Mouse (Mus musculus) small intestine, adult 2 months (tissue): ENCODE data around the gene Srp14. TPM values are rescaled to one million over a fixed set of nuclear protein-coding genes. Genes with fewer than 3 reads are reported as not detected.

Experiments
- H3K27ac ChIP-seq: fragments of 200-500 bp; 2 replicates; pipeline ENCODE4 v1.5.1; 2012; ENCODE audit warnings: low read depth, low read length, control low read depth, inconsistent platforms; ENCODE audit not compliant: insufficient read depth
- H3K27me3 ChIP-seq: fragments of 200-500 bp; 2 replicates; pipeline ENCODE4 v1.6.1; 2012; ENCODE audit warnings: mild to moderate bottlenecking, moderate library complexity, low read length, inconsistent platforms; ENCODE audit not compliant: control insufficient read depth, insufficient read depth
- H3K36me3 ChIP-seq: fragments of 200-500 bp; 2 replicates; pipeline ENCODE4 v1.6.1; 2012; ENCODE audit warnings: mild to moderate bottlenecking, low read length, control low read depth, inconsistent platforms; ENCODE audit not compliant: control insufficient read depth, insufficient read depth
- H3K4me1 ChIP-seq: fragments of 200-500 bp; 2 replicates; pipeline ENCODE4 v1.6.1; 2012; ENCODE audit warnings: low read length, inconsistent platforms, mixed read lengths; ENCODE audit not compliant: control insufficient read depth, insufficient read depth, insufficient read length
- H3K4me3 ChIP-seq: fragments of 200-500 bp; 2 replicates; pipeline ENCODE4 v1.5.1; 2012; ENCODE audit warnings: low read depth, mild to moderate bottlenecking, control low read depth, inconsistent platforms, low read length, moderate library complexity
- CTCF ChIP-seq: fragments of 200-500 bp; IDR thresholded peaks from 2 replicates; pipeline ENCODE4 v1.5.1; 2012; ENCODE audit warnings: low read depth, mild to moderate bottlenecking, control low read depth, inconsistent platforms, low read length, moderate library complexity, mixed read lengths; ENCODE audit not compliant: insufficient replicate concordance, insufficient read length; ENCODE audit errors: extremely low read depth
- POLR2A ChIP-seq: fragments of 200-500 bp; IDR thresholded peaks from 2 replicates; pipeline ENCODE4 v1.6.1; 2012; ENCODE audit warnings: low read depth, mild to moderate bottlenecking, control low read depth, inconsistent platforms, low read length, moderate library complexity
- WGBS: fragments of 180-500 bp; shearing (Covaris S2); methylation state at CpG from one replicate; pipeline ENCODE4 v1.1.7; 2018; 5-methylcytosine and 5-hydroxymethylcytosine counted together
- polyA plus RNA-seq: library from polyadenylated mRNA; depleted of rRNA; stranded (reverse); fragments of >200 nt; gene quantifications from 2 replicates; pipeline ENCODE4 v1.2.3, GENCODE M21; 2012

Srp14 gene
- polyA plus RNA-seq, 1 experiment, result 16.3 TPM

DNA sequence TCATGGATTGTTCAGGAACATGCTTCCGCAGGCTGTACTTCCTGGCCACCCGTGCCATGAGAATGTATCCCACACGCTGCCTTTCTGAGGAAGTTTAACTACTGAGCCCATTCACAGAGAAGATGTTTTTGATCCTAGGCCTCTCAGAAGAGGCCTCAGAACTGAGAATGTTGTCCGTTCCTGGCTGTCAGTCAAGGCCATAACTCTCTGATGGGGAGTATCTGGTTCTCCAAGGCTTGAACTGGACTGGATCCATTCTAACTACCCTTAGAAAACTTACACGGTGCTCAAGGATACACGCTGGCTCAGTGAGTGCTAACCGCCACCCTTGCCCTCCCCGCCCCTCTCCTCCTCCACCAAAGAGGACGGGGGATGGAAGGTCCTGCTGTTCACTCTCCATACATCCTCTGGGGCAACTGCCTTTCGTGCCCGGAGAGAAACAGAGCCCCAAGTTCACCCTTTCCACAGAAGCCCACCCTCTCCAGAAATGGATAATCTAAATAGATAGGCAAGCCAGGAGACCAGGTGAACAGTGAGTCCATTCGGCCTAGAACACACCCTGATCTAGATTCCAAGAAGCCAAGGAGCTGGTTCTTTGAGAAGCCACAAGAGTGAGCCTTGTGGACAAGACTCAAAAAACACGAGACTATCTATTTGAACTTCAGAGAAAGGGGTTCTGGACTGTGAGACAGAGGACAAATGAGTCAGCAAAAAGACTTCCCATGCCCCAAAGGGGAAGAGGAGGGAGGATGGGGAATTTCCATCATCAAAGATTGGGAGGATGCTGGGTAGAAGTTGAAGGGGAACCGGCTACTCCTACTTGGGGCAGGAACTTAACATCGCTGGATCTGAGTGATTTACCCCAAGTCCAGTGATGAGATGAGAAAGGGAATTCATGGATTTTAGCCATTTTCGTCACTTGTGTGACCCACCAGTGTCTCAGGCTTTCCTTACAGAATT is 33.2 kb upstream of the Srp14 start:
- 75% methylated on average over 16 of the region's 16 CpGs for WGBS
- no peak overlapping the region for H3K4me3 ChIP-seq
- H3K4me1 ChIP-seq, result peaks cover 14% of the 10 kb centered on the region
- H3K36me3 ChIP-seq, result no peaks in the 10 kb centered on the region
- H3K27me3 ChIP-seq, result no peaks in the 10 kb centered on the region
- TF ChIP-seq CTCF (no peak), POLR2A (no peak)
- H3K27ac ChIP-seq, result no peak overlapping the region

DNA sequence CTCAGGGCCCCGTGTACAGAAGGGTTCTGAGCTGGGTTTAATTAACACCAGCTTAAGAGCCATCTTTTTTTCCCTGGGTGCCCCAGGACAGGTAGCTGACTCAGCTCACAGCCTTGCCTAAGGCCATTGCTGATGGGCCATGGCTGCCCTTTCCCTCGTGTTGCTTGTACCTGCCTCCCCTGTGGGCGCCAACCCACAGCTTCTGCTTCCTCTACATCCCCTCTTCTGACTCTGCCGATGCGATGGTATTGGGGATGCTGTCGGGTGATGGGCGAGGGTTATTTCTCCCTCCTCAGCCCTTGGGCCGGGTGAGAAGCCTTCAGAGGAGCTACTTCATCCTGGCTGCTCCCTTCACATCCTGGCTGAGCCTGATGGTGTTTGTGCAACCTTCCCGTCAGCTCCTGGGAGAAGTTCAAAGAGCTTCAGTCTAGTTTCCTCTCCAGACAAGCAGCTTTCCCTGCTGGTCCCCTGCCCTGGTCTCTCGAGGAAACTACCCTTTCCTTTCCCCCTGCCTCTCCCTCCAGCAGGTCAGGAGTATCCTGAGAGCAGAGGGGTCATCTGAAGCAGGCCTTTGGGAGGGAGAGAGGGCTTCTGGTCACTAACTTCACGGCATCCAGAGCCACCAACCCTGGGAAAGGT is 32.4 kb upstream of the Srp14 start:
- no peak overlapping the region for H3K27ac ChIP-seq
- 75% methylated on average over 11 of the region's 11 CpGs for WGBS
- H3K4me1 ChIP-seq, result peaks cover 14% of the 10 kb centered on the region
- no peak overlapping the region for H3K4me3 ChIP-seq
- no peaks in the 10 kb centered on the region for H3K36me3 ChIP-seq
- H3K27me3 ChIP-seq, result no peaks in the 10 kb centered on the region
- TF ChIP-seq CTCF (no peak), POLR2A (no peak)

DNA sequence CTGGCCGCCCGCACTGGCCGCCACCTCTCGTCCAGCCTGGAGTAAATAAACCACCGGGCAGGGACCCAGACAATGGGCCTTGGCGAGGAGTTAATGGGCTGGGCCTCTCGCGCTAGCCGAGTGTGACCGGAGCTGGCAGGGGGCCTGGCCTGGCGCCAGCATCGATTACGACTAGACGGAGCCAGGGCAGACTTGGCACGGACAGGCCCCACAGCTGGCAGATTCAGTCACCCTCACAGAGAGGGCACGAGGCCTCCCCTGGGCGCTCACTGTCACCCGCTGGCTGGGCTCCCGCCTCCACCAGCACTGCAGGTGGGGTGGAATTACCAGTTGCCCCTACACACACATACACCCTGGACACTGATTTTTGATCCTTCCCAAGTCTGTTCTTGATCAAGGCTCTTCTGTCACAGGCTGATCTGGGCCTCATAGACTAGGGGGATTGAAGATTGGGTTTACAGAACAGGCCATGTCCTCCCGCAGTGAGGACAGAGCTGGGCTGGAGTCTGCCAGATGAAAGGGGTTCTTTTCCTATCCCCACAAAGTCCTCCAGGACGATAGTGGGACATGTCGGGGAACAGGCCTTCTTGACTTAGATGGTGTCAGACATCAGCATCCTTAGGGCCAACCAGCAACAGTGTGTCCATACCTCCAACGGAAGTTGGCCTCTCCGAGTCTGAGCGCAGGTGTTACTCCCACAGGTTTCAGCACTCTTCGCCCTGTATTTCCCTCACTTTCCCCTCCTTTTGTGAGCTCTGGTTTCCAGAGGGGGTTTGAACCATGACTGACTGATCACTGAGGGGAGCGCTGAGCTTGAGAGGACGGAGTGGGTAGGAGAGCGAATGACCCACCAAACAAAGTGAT is 31.2 kb upstream of the Srp14 start:
- Histone ChIP-seq H3K36me3 (no peaks in the 10 kb centered on the region), H3K27ac (no peak overlapping the region), H3K4me1 (peaks cover 14% of the 10 kb centered on the region), H3K27me3 (no peaks in the 10 kb centered on the region), H3K4me3 (no peak overlapping the region)
- WGBS, result 47% methylated on average over 29 of the region's 29 CpGs
- TF ChIP-seq POLR2A (no peak), CTCF (no peak)

DNA sequence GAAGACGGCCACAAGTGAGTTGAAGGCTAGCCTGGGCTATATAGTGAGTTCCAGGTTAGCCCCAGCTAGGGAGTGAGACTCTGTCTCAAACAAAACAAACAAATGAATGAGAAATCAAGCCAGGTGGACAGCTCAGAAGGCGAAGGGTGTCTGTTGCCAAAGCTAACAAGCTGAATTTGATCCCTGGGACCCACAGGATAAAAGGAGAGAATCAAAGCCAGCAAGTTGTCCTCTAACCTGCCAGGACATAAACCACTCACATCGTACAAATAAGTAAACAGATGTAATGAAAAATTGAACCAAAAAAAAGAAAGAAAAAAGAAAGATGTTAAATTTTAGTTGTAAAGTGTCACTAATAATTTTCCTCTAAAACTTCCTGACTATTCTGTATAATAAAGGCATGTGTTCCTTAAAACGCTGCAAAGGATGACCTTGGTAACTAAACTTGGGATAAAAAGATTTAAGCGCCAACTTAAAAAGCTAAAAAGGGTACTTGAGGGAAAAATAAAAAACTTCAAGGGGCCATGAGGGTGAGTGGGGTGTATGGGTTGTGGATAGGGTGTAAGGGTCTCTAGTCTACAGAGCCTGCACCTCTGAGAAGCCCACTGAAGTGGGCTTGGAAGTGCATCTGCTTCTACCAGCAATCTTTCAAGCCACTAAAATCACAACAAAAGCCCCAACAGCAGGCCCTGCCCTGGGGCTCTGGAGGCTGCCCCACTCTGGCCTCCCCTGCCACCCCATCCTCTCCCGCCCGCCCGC is 30.4 kb upstream of the Srp14 start:
- no peaks in the 10 kb centered on the region for H3K27me3 ChIP-seq
- WGBS, result 54% methylated on average over 8 of the region's 8 CpGs
- TF ChIP-seq CTCF (no peak), POLR2A (no peak)
- H3K27ac ChIP-seq, result no peak overlapping the region
- H3K4me1 ChIP-seq, result peaks cover 14% of the 10 kb centered on the region
- H3K4me3 ChIP-seq, result no peak overlapping the region
- H3K36me3 ChIP-seq, result no peaks in the 10 kb centered on the region

DNA sequence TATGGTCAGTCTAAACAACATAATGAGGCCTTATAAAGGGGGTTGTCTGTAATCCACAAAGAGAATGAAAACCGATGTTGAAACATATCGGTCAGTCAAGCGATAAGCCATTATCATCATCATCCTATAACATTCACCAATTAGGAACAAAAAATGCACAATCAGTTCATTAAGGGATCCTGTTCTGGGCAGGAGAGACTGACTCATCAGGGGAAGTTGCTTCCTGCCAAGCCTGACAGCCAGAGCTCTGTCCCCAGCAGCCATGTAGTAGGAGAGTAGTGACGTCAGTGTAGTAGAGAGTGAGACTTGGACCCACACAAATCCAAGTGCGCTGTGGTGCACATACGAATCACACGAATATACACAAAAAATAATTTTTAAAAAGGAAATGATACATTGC is 27.6 kb upstream of the Srp14 start:
- Histone ChIP-seq H3K4me1 (peaks cover 12% of the 10 kb centered on the region), H3K27ac (no peak overlapping the region), H3K4me3 (no peak overlapping the region), H3K36me3 (no peaks in the 10 kb centered on the region), H3K27me3 (no peaks in the 10 kb centered on the region)
- WGBS, result 83% methylated on average over 7 of the region's 7 CpGs
- TF ChIP-seq POLR2A, result no peak
- no peak for TF ChIP-seq CTCF

DNA sequence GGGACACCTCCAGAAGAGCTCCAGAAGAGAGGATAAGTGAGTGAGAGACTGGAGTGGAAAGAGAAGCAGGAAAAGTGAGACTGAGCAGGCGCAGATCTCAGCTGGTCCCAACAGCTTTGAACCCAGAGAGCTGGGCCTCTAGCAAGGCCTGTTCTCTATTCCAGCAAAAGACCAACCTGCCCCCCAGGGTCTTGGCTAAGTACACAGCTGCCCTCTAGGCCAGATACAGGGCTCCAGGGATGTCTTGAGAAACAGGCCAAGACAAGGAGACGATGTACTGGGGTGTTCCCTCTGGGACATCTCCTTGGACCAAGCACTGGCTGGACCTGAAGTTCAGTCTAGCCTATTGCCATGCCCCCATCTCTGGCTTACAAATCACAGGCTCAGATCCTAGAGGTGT is 20.7 kb upstream of the Srp14 start:
- no peaks in the 10 kb centered on the region; the same call in 1 of the 2 replicates for H3K4me1 ChIP-seq
- no peak overlapping the region for H3K4me3 ChIP-seq
- no peak overlapping the region for H3K27ac ChIP-seq
- no peaks in the 10 kb centered on the region for H3K36me3 ChIP-seq
- TF ChIP-seq CTCF (no peak), POLR2A (no peak)
- 84% methylated on average over 2 of the region's 2 CpGs for WGBS
- no peaks in the 10 kb centered on the region for H3K27me3 ChIP-seq
